Mouse (Mus musculus): ENCODE data around the gene 6430550D23Rik. TPM values are rescaled to one million over a fixed set of nuclear protein-coding genes. Genes with fewer than 3 reads are reported as not detected.
A peak's percentile ranks its signal among the peaks of the same experiment; 100 is the strongest.

The 6430550D23Rik gene
- polyA plus RNA-seq, 1 experiment from 2014 or later = 1.5 TPM

- DNase-seq (ENCODE audit: low spot score) (no peak), ATAC-seq (replicated peaks; ENCODE audit: low FRiP score) (no peak)
- H3K27me3 ChIP-seq (ENCODE audit: control insufficient read depth, insufficient read depth, low read length) = no peaks in the 10 kb centered on the region
- H3K36me3 ChIP-seq (ENCODE audit: control insufficient read depth, insufficient read depth, low read length) = no peaks in the 10 kb centered on the region; the same call in 1 of the 2 replicates
- no peak overlapping the region for H3K4me2 ChIP-seq (ENCODE audit: low read depth, low read length, severe bottlenecking)
- H3K4me1 ChIP-seq (replicated peaks; ENCODE audit: control insufficient read depth, insufficient read depth, low read length) = peaks cover 5% of the 10 kb centered on the region; the same call in 1 of the 2 replicates
- WGBS = 88% methylated on average over 4 of the region's 4 CpGs
- no peak overlapping the region for H3K4me3 ChIP-seq (ENCODE audit: low read depth, low read length)
- H3K27ac ChIP-seq (ENCODE audit: low read depth, low read length) = no peak overlapping the region
- no peak overlapping the region for H3K9ac ChIP-seq (ENCODE audit: low read length)
- no peaks in the 10 kb centered on the region for H3K9me3 ChIP-seq (ENCODE audit: control insufficient read depth, low read length)
Observed at GRCm38 (mm10) chr2:156005393-156005792, 2.4 kb downstream of the 6430550D23Rik start.

- H3K4me3 ChIP-seq (ENCODE audit: low read depth, low read length) = no peak overlapping the region
- WGBS = 88% methylated on average over 14 of the region's 14 CpGs
- no peak overlapping the region for H3K9ac ChIP-seq (ENCODE audit: low read length)
Observed at GRCm38 (mm10) chr2:155991863-155992321, 15.9 kb downstream of the 6430550D23Rik start.

GRCm38 (mm10) chr2:155991151-155991550, 16.6 kb downstream of the 6430550D23Rik start:
- no peak overlapping the region for H3K9ac ChIP-seq (ENCODE audit: low read length)
- no peak overlapping the region for H3K27ac ChIP-seq (ENCODE audit: low read depth, low read length)
- DNase-seq (ENCODE audit: low spot score) (no peak), ATAC-seq (replicated peaks; ENCODE audit: low FRiP score) (no peak)
- H3K4me3 ChIP-seq (ENCODE audit: low read depth, low read length) = no peak overlapping the region
- no peaks in the 10 kb centered on the region for H3K27me3 ChIP-seq (ENCODE audit: control insufficient read depth, insufficient read depth, low read length)
- H3K36me3 ChIP-seq (ENCODE audit: control insufficient read depth, insufficient read depth, low read length) = peaks cover 21% of the 10 kb centered on the region
- no peaks in the 10 kb centered on the region for H3K9me3 ChIP-seq (ENCODE audit: control insufficient read depth, low read length)
- WGBS = 94% methylated on average over 10 of the region's 10 CpGs
- no peak overlapping the region for H3K4me2 ChIP-seq (ENCODE audit: low read depth, low read length, severe bottlenecking)
- no peaks in the 10 kb centered on the region for H3K4me1 ChIP-seq (replicated peaks; ENCODE audit: control insufficient read depth, insufficient read depth, low read length)

More at GRCm38 (mm10) chr2:155991863-155992321, 15.9 kb downstream of the 6430550D23Rik start:
- no peaks in the 10 kb centered on the region for H3K27me3 ChIP-seq (ENCODE audit: control insufficient read depth, insufficient read depth, low read length)
- DNase-seq (ENCODE audit: low spot score) = no peak
- H3K4me2 ChIP-seq (ENCODE audit: low read depth, low read length, severe bottlenecking) = 0 out of 2 replicates have a peak overlapping the region, but pooled peaks have one; percentile 15
- no peak for ATAC-seq (replicated peaks; ENCODE audit: low FRiP score)
- H3K4me1 ChIP-seq (replicated peaks; ENCODE audit: control insufficient read depth, insufficient read depth, low read length) = no peaks in the 10 kb centered on the region
- no peak overlapping the region for H3K27ac ChIP-seq (ENCODE audit: low read depth, low read length)
- no peaks in the 10 kb centered on the region for H3K9me3 ChIP-seq (ENCODE audit: control insufficient read depth, low read length)
- H3K36me3 ChIP-seq (ENCODE audit: control insufficient read depth, insufficient read depth, low read length) = peaks cover 21% of the 10 kb centered on the region

- H3K4me2 ChIP-seq (ENCODE audit: low read depth, low read length, severe bottlenecking) = no peak overlapping the region
- no peaks in the 10 kb centered on the region for H3K4me1 ChIP-seq (replicated peaks; ENCODE audit: control insufficient read depth, insufficient read depth, low read length)
- DNase-seq (ENCODE audit: low spot score) = no peak
- ATAC-seq (replicated peaks; ENCODE audit: low FRiP score) = no peak
- H3K27ac ChIP-seq (ENCODE audit: low read depth, low read length) = no peak overlapping the region
- H3K9ac ChIP-seq (ENCODE audit: low read length) = no peak overlapping the region
- no peaks in the 10 kb centered on the region for H3K27me3 ChIP-seq (ENCODE audit: control insufficient read depth, insufficient read depth, low read length)
- H3K9me3 ChIP-seq (ENCODE audit: control insufficient read depth, low read length) = no peaks in the 10 kb centered on the region
- 74% methylated on average over 4 of the region's 4 CpGs for WGBS
- H3K4me3 ChIP-seq (ENCODE audit: low read depth, low read length) = no peak overlapping the region
- H3K36me3 ChIP-seq (ENCODE audit: control insufficient read depth, insufficient read depth, low read length) = peaks cover 21% of the 10 kb centered on the region
Observed at GRCm38 (mm10) chr2:155989085-155989484, 18.7 kb downstream of the 6430550D23Rik start.

- Histone ChIP-seq H3K36me3 (ENCODE audit: control insufficient read depth, insufficient read depth, low read length) (peaks cover 25% of the 10 kb centered on the region), H3K4me1 (replicated peaks; ENCODE audit: control insufficient read depth, insufficient read depth, low read length) (no peaks in the 10 kb centered on the region), H3K27ac (ENCODE audit: low read depth, low read length) (no peak overlapping the region), H3K9ac (ENCODE audit: low read length) (no peak overlapping the region), H3K4me3 (ENCODE audit: low read depth, low read length) (no peak overlapping the region), H3K4me2 (ENCODE audit: low read depth, low read length, severe bottlenecking) (no peak overlapping the region), H3K27me3 (ENCODE audit: control insufficient read depth, insufficient read depth, low read length) (no peaks in the 10 kb centered on the region), H3K9me3 (ENCODE audit: control insufficient read depth, low read length) (no peaks in the 10 kb centered on the region)
- ATAC-seq (replicated peaks; ENCODE audit: low FRiP score) (no peak), DNase-seq (ENCODE audit: low spot score) (no peak)
- WGBS = 95% methylated on average over 6 of the region's 6 CpGs
Observed at GRCm38 (mm10) chr2:155987131-155987530, 20.6 kb downstream of the 6430550D23Rik start.

GRCm38 (mm10) chr2:155985776-155986175, 22.0 kb downstream of the 6430550D23Rik start:
- DNase-seq (ENCODE audit: low spot score) = no peak
- 96% methylated on average over 7 of the region's 7 CpGs for WGBS

GRCm38 (mm10) chr2:155979328-155979991, 28.3 kb downstream of the 6430550D23Rik start:
- H3K27me3 ChIP-seq (ENCODE audit: control insufficient read depth, insufficient read depth, low read length) = no peaks in the 10 kb centered on the region
- 92% methylated on average over 5 of the region's 5 CpGs for WGBS
- DNase-seq (ENCODE audit: low spot score) (no peak), ATAC-seq (replicated peaks; ENCODE audit: low FRiP score) (no peak)
- H3K36me3 ChIP-seq (ENCODE audit: control insufficient read depth, insufficient read depth, low read length) = peaks cover 29% of the 10 kb centered on the region
- no peak overlapping the region for H3K27ac ChIP-seq (ENCODE audit: low read depth, low read length)
- no peaks in the 10 kb centered on the region for H3K9me3 ChIP-seq (ENCODE audit: control insufficient read depth, low read length)
- H3K4me2 ChIP-seq (ENCODE audit: low read depth, low read length, severe bottlenecking) = no peak overlapping the region
- H3K4me3 ChIP-seq (ENCODE audit: low read depth, low read length) = no peak overlapping the region
- H3K9ac ChIP-seq (ENCODE audit: low read length) = no peak overlapping the region
- H3K4me1 ChIP-seq (replicated peaks; ENCODE audit: control insufficient read depth, insufficient read depth, low read length) = no peaks in the 10 kb centered on the region

More at GRCm38 (mm10) chr2:155985776-155986175, 22.0 kb downstream of the 6430550D23Rik start:
- Histone ChIP-seq H3K9ac (ENCODE audit: low read length) (no peak overlapping the region), H3K9me3 (ENCODE audit: control insufficient read depth, low read length) (no peaks in the 10 kb centered on the region), H3K4me2 (ENCODE audit: low read depth, low read length, severe bottlenecking) (no peak overlapping the region), H3K4me1 (replicated peaks; ENCODE audit: control insufficient read depth, insufficient read depth, low read length) (no peaks in the 10 kb centered on the region), H3K27me3 (ENCODE audit: control insufficient read depth, insufficient read depth, low read length) (no peaks in the 10 kb centered on the region), H3K36me3 (ENCODE audit: control insufficient read depth, insufficient read depth, low read length) (peaks cover 26% of the 10 kb centered on the region), H3K4me3 (ENCODE audit: low read depth, low read length) (no peak overlapping the region), H3K27ac (ENCODE audit: low read depth, low read length) (no peak overlapping the region)
- ATAC-seq (replicated peaks; ENCODE audit: low FRiP score) = no peak

- no peaks in the 10 kb centered on the region for H3K4me1 ChIP-seq (replicated peaks; ENCODE audit: control insufficient read depth, insufficient read depth, low read length)
- H3K27me3 ChIP-seq (ENCODE audit: control insufficient read depth, insufficient read depth, low read length) = no peaks in the 10 kb centered on the region
- no peak overlapping the region for H3K9ac ChIP-seq (ENCODE audit: low read length)
- H3K9me3 ChIP-seq (ENCODE audit: control insufficient read depth, low read length) = no peaks in the 10 kb centered on the region
- H3K4me3 ChIP-seq (ENCODE audit: low read depth, low read length) = no peak overlapping the region
- H3K4me2 ChIP-seq (ENCODE audit: low read depth, low read length, severe bottlenecking) = no peak overlapping the region
- WGBS = 79% methylated on average over 14 of the region's 14 CpGs
- ATAC-seq (replicated peaks; ENCODE audit: low FRiP score) (no peak), DNase-seq (ENCODE audit: low spot score) (no peak)
- H3K36me3 ChIP-seq (ENCODE audit: control insufficient read depth, insufficient read depth, low read length) = peaks cover 20% of the 10 kb centered on the region; the same call in 1 of the 2 replicates
- no peak overlapping the region for H3K27ac ChIP-seq (ENCODE audit: low read depth, low read length)
Observed at GRCm38 (mm10) chr2:155974087-155974731, 33.6 kb downstream of the 6430550D23Rik start.

Measured in forebrain, embryonic 11.5 days (tissue).